Mouse (Mus musculus) embryonic fibroblast, embryonic 13.5 days (primary cell): Measurements from ENCODE around the gene Mtus2.

Experiments
- CTCF ChIP-seq: IDR thresholded peaks from 2 replicates; pipeline ENCODE4 v1.5.1; 2011; ENCODE audit warnings: mild to moderate bottlenecking, control low read depth, low read length, moderate library complexity, borderline replicate concordance; ENCODE audit not compliant: insufficient read depth
- POLR2A ChIP-seq: IDR thresholded peaks from 2 replicates; pipeline ENCODE4 v1.6.1; 2011; ENCODE audit warnings: low read depth, mild to moderate bottlenecking, control low read depth, low read length, moderate library complexity

DNA sequence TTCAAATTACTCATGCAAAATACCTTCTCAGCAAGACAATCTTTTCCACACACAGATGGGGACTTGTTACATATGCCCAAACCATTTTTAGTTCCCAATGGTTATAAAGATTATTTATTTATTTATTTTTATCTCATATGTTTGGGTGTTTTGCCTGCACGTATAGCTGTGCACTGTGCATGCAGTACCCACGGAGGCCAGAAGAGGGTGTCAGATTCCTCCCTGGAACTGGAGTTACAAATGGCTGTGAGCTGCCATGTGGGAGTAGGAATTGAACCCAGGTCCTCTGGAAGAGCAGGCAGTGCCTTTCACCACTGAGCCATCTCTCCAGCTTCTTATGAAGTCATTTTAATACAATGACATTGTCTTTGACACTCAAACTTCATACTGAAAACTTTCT is 7.7 kb downstream of the Mtus2 start:
- TF ChIP-seq CTCF (peak; percentile 20; the same call in 1 of the 2 replicates), POLR2A (no peak)
